Mouse (Mus musculus): ENCODE results near the gene Ncstn. TPM values are rescaled to one million over a fixed set of nuclear protein-coding genes. Genes with fewer than 3 reads are reported as not detected.

Ncstn gene
- polyA plus RNA-seq (2012; rRNA removed; ENCODE audit: low replicate concordance), result 74.2 and 122 TPM in 2 replicates

GRCm38 (mm10) chr1:172082101-172082898 lies at the start of gene Ncstn, which contains the start of gene Copa:
Gene Ncstn, minus strand, starts transcription at chr1:172082795.
Gene Copa, plus strand, starts transcription at chr1:172082529.

DNA sequence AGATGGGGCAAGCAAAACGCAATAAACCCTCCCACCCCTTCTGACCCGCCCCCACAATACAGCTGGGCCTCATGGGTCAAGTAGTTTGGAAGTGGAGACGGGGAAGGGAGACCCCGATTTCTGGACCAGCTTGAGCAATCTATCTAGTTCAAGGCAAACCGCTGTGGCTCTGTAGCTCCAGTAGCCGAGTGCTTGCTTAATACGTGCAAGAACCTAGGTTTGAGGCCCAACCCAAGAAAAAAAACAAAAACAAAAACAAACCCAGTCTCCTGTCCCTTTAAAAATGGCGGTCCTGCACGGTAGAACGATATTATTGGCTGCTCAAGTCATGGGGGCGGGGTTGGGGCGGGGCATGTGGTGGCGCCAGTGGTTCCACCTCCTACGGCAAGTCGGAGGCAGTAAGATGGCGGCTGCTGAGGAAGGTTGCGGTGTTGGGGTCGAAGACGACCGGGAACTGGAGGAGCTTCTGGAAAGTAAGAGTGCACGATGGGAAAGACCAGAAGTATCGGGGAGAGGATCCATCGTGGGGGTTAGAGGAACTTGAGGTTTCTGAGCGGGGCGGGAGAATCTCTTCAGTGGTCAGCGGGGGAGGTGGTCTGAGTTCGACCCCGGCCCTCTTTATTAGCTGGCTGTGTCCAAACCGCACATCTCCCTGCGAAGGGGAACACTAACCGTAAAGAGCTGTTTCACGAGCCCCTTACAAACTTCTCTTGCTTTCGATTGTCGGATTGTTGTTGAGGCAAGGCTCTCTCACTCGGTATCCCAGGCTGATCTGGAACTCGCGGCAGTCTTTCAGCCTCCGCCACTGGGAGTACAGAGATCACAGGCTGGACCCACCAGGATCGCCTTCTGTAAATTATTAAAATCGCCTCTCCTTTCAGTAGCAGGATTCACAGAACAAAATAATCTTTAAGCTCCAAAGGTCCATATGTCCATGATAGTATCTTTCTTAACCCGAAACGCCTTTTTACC lies 44.1 kb upstream of the Ncstn start, which contains the start of gene Pex19:
Gene Pex19 (plus strand): TSS at position 380 of the 972 bp plus-strand sequence.

GRCm38 (mm10) chr1:172057491-172057921 lies 25.1 kb downstream of the Ncstn start, which contains the start of gene Nhlh1:
Gene Nhlh1, minus strand, starts transcription at chr1:172057573.

DNA sequence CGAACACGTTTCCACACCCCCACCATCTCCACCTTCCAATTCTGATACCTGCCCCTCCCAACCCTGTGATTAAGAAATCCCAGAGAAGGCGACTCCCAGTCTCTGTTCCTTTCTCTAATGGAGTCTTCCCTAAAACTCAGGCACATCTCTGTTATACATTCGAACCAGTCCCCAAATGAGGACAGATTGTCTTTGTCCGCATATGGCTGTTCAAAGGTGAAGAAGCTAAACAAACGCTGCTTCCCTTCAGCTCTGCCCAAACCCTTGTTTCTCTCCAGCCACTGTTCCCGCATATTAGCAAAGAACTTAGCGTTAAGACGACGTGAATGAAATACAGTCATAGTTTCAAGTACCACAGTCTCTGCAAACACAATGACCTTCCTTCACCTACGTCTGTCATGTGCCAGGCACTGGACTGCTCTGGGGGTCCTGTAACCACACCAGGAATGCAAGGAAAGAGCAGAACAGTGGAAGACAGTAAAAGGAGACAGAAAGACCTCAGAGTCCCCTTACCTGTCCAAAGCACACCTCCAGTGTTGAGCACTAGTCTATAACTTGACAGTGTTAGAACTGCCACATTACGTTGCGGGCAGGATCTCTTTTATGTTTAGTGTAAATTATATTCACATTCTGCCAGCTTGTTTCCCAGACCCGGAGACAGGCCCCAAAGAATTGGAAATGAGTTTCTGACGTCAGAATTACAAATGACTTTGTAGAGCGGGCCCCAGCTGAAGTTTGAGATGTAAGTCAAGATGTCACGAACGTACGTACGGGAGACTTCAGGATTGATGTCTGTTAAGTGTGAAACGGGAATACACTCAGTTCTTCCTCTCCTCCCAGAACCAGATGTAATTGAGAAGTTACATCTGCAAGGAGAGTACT lies 54.0 kb downstream of the Ncstn start, which contains the start of gene Vangl2:
Gene Vangl2 (minus strand): TSS at position 51 of the 882 bp plus-strand sequence.

Other genes with a start within 250 kb of the Ncstn start
- gene Cd84, start 243.1 kb downstream of the Ncstn start, polyA plus RNA-seq (2012; rRNA removed; ENCODE audit: low replicate concordance), result 4.6 and 10.5 TPM in 2 replicates
- gene Gm10521, start 187.1 kb downstream of the Ncstn start, polyA plus RNA-seq (2012; rRNA removed; ENCODE audit: low replicate concordance), result 1.5 and 2.3 TPM in 2 replicates
- 8.5 and 12.1 TPM in 2 replicates for gene Slamf6, start 165.3 kb downstream of the Ncstn start, polyA plus RNA-seq (2012; rRNA removed; ENCODE audit: low replicate concordance)
- gene Vangl2, start 54.4 kb downstream of the Ncstn start, polyA plus RNA-seq (2012; rRNA removed; ENCODE audit: low replicate concordance), result 3.4 and 4.3 TPM in 2 replicates
- gene Nhlh1, start 25.2 kb downstream of the Ncstn start, polyA plus RNA-seq (2012; rRNA removed; ENCODE audit: low replicate concordance), result 0.06 TPM in 1 of 2 replicates, not detected in the other
- 26.9 and 43.7 TPM in 2 replicates for gene Copa, start 266 bp downstream of the Ncstn start, polyA plus RNA-seq (2012; rRNA removed; ENCODE audit: low replicate concordance)
- gene Pex19, start 44.0 kb upstream of the Ncstn start, polyA plus RNA-seq (2012; rRNA removed; ENCODE audit: low replicate concordance), result 109 and 243 TPM in 2 replicates
- 57.6 and 76.0 TPM in 2 replicates for gene Dcaf8, start 65.3 kb upstream of the Ncstn start, polyA plus RNA-seq (2012; rRNA removed; ENCODE audit: low replicate concordance)
- 53.5 and 101 TPM in 2 replicates for gene Pea15a, start 124.0 kb upstream of the Ncstn start, polyA plus RNA-seq (2012; rRNA removed; ENCODE audit: low replicate concordance)
- 0.38 and 862 TPM in 2 replicates for gene Casq1, start 137.1 kb upstream of the Ncstn start, polyA plus RNA-seq (2012; rRNA removed; ENCODE audit: low replicate concordance)
- 0.30 and 0.49 TPM in 2 replicates for gene Atp1a4, start 175.6 kb upstream of the Ncstn start, polyA plus RNA-seq (2012; rRNA removed; ENCODE audit: low replicate concordance)
- gene Igsf8, start 178.8 kb upstream of the Ncstn start, polyA plus RNA-seq (2012; rRNA removed; ENCODE audit: low replicate concordance), result 121 and 173 TPM in 2 replicates
- 157 and 372 TPM in 2 replicates for gene Atp1a2, start 215.3 kb upstream of the Ncstn start, polyA plus RNA-seq (2012; rRNA removed; ENCODE audit: low replicate concordance)
- 0.10 and 0.18 TPM in 2 replicates for gene Kcnj9, start 246.5 kb upstream of the Ncstn start, polyA plus RNA-seq (2012; rRNA removed; ENCODE audit: low replicate concordance)